Mouse (Mus musculus) T-helper 1 cell (primary cell): ENCODE measurements around the gene Pex11g.

Experiments
- in situ Hi-C: fragments of 300-600 bp; cut with MboI, MseI; formaldehyde crosslinking; loops from one replicate; pipeline ENCODE4 v1.15.1; 2025; ENCODE audit warnings: high pct_unique_total_duplicates

The Pex11g gene

GRCm38 (mm10) chr8:3415661-3416060, 51.8 kb downstream of the Pex11g start:
- in situ Hi-C loops = no loop called here

GRCm38 (mm10) chr8:3415259-3415658, 52.2 kb downstream of the Pex11g start:
- in situ Hi-C loops = no loop called here

GRCm38 (mm10) chr8:3414639-3415190, 52.8 kb downstream of the Pex11g start:
- in situ Hi-C loops = no loop called here

- in situ Hi-C loops = no loop called here
These were observed 54.7 kb downstream of the Pex11g start for GRCm38 (mm10) chr8:3412816-3413215.

GRCm38 (mm10) chr8:3411901-3412301, 55.6 kb downstream of the Pex11g start:
- in situ Hi-C loops = no loop called here

- in situ Hi-C loops = no loop called here
These were observed 56.4 kb downstream of the Pex11g start for GRCm38 (mm10) chr8:3411085-3411484.

- in situ Hi-C loops = no loop called here
These were observed 60.1 kb downstream of the Pex11g start for GRCm38 (mm10) chr8:3407417-3407816.
